Comparison of ENCODE assay signal across 8 mouse cellular contexts in the genomic region with DNA sequence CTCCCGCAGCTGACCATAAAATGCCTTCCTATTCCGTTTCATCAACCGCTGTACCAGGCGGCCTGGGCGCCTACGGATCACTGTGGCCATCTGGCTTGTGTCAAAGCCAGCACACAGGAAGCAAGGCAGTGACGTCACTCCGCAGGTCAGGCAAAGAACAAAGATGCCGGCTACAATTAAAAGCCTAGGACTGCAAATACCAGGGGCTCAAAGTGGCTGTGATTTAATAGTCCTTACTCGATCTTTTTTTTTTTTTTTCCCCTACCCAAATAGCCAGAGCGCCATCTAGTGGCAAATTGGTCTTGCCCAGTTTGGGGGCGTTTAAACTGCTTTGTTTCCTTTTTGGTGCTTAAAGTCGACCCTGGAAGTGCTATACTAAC. TPM values are rescaled to one million over a fixed set of nuclear protein-coding genes. Genes with fewer than 3 reads are reported as not detected.
DNase-seq lines count a peak whose midpoint lies in the region; ATAC-seq and TF ChIP-seq lines count a peak whose summit lies in the region.

No protein-coding gene starts in this region.

- H3K27ac ChIP-seq in heart, embryonic 11.5 days (ENCODE audit: low read depth, low read length), result peak overlapping the region; percentile 70
- H3K27ac ChIP-seq in lung, embryonic 16.5 days (ENCODE audit: low read length), result no peak overlapping the region

- DNase-seq in 3T3-L1 (ENCODE audit: low read depth, low spot score), result peak; percentile 62
- DNase-seq in cerebellum, postnatal 36 days, result peak; percentile 30 to 33
- DNase-seq in kidney, adult 9 months, result peak; percentile 30
- DNase-seq in retina, adult 2 months (ENCODE audit: low read depth, low spot score), result peak; percentile 33
- no peak for DNase-seq in testis, postnatal 14 days (ENCODE audit: low spot score)

- ATAC-seq in heart, embryonic 11.5 days (replicated peaks; ENCODE audit: insufficient number of reproducible peaks, low FRiP score, low TSS enrichment), result peak; percentile 75
- ATAC-seq in lung, embryonic 16.5 days (ENCODE audit: low read depth), result peak; percentile 46

- peaks cover 27% of the 10 kb centered on the region for H3K4me1 ChIP-seq in E14TG2a.4 (replicated peaks; ENCODE audit: low read depth, low read length)
- peaks cover 41% of the 10 kb centered on the region for H3K4me1 ChIP-seq in heart, embryonic 11.5 days (ENCODE audit: control insufficient read depth, insufficient read depth, low read length)
- peaks cover 21% of the 10 kb centered on the region for H3K4me1 ChIP-seq in lung, embryonic 16.5 days (replicated peaks; ENCODE audit: control insufficient read depth, insufficient read depth, low read length)

- peaks cover 44% of the 10 kb centered on the region for H3K27me3 ChIP-seq in E14TG2a.4 (ENCODE audit: insufficient read depth, low read length)
- no peaks in the 10 kb centered on the region for H3K27me3 ChIP-seq in heart, embryonic 11.5 days (ENCODE audit: control insufficient read depth, insufficient read depth, low read length)
- no peaks in the 10 kb centered on the region for H3K27me3 ChIP-seq in lung, embryonic 16.5 days (ENCODE audit: control insufficient read depth, insufficient read depth, low read depth, low read length)

- peak overlapping the region; percentile 52 for H3K4me2 ChIP-seq in heart, embryonic 11.5 days
- H3K4me2 ChIP-seq in lung, embryonic 16.5 days (ENCODE audit: low read depth, low read length), result peak overlapping the region; percentile 52

- WGBS in heart, embryonic 11.5 days (ENCODE audit: insufficient replicate concordance), result 3% methylated on average over 13 of the region's 13 CpGs
- 6% methylated on average over 13 of the region's 13 CpGs for WGBS in lung, embryonic 16.5 days

- peak overlapping the region; percentile 29; the same call in 1 of the 2 replicates for H3K9ac ChIP-seq in heart, embryonic 11.5 days (ENCODE audit: low read depth, low read length)
- peak overlapping the region; percentile 12; the same call in 1 of the 2 replicates for H3K9ac ChIP-seq in lung, embryonic 16.5 days (ENCODE audit: low read length)

- TF ChIP-seq CTCF in E14TG2a.4 (conservative IDR thresholded peaks at IDR 0.05; ENCODE audit: low read length), result peak; percentile 93

- H3K4me3 ChIP-seq in E14TG2a.4 (replicated peaks; ENCODE audit: low read length), result peak overlapping the region; percentile 35; the same call in 1 of the 2 replicates
- peak overlapping the region; percentile 11; the same call in 1 of the 2 replicates for H3K4me3 ChIP-seq in heart, embryonic 11.5 days (ENCODE audit: low read depth, low read length)
- H3K4me3 ChIP-seq in lung, embryonic 16.5 days (ENCODE audit: low read length), result peak overlapping the region; percentile 19

- H3K36me3 ChIP-seq in E14TG2a.4 (ENCODE audit: insufficient read depth, low read length), result no peaks in the 10 kb centered on the region
- H3K36me3 ChIP-seq in heart, embryonic 11.5 days (ENCODE audit: control insufficient read depth, insufficient read depth, low read length), result no peaks in the 10 kb centered on the region; the same call in 1 of the 2 replicates
- H3K36me3 ChIP-seq in lung, embryonic 16.5 days (ENCODE audit: control insufficient read depth, insufficient read depth, low read length), result no peaks in the 10 kb centered on the region

- H3K9me3 ChIP-seq in E14TG2a.4 (ENCODE audit: low read length), result no peaks in the 10 kb centered on the region
- no peaks in the 10 kb centered on the region for H3K9me3 ChIP-seq in heart, embryonic 11.5 days (replicated peaks; ENCODE audit: control insufficient read depth, low read length)
- H3K9me3 ChIP-seq in lung, embryonic 16.5 days (ENCODE audit: control insufficient read depth, low read length), result no peaks in the 10 kb centered on the region

RNA-seq across cellular contexts. Expression of a gene that starts 26.4 kb away (rescaled TPM):
- polyA plus RNA-seq in heart, embryonic 11.5 days (2014; fragmentation: Nextera tagmentation; extraction: Ambion mirVana), result 20.5 and 31.4 TPM in 2 replicates
- 12.4 and 14.0 TPM in 2 replicates for polyA plus RNA-seq in lung, embryonic 16.5 days (2015; fragmentation: Nextera tagmentation; extraction: Ambion mirVana)
